Comparison of ENCODE assay signal across 8 mouse cellular contexts in genomic region chr7:127572895-127573471, GRCm38 (mm10). TPM values are rescaled to one million over a fixed set of nuclear protein-coding genes. Genes with fewer than 3 reads are reported as not detected.
A peak's percentile ranks its signal among the peaks of the same experiment; 100 is the strongest.
DNase-seq lines count a peak whose midpoint lies in the region; ATAC-seq and TF ChIP-seq lines count a peak whose summit lies in the region.

Gene Phkg2 (plus strand): TSS chr7:127573340.

- H3K9ac ChIP-seq in forebrain, embryonic 15.5 days (replicated peaks), result peak within 1 kb of the TSS; percentile 90

- ATAC-seq in G1E (ENCODE audit: extremely low read depth, insufficient number of reproducible peaks, low FRiP score, poor library complexity, severe bottlenecking), result peak; percentile 96
- ATAC-seq in forebrain, embryonic 15.5 days (replicated peaks), result peak; percentile 99
- ATAC-seq in neutrophil, adult 5-6 weeks (ENCODE audit: extremely low read depth, insufficient number of reproducible peaks, low FRiP score, poor library complexity, severe bottlenecking), result peak; percentile 97

- H3K9me3 ChIP-seq in G1E (replicated peaks), result no peaks in the 10 kb centered on the region
- H3K9me3 ChIP-seq in forebrain, embryonic 15.5 days, result no peaks in the 10 kb centered on the region

- H3K36me3 ChIP-seq in G1E (replicated peaks), result peaks cover 54% of the 10 kb centered on the region
- H3K36me3 ChIP-seq in forebrain, embryonic 15.5 days, result peaks cover 12% of the 10 kb centered on the region

- under 1% methylated on average over 17 of the region's 17 CpGs for WGBS in forebrain, embryonic 15.5 days
- 0% methylated on average over 17 of the region's 17 CpGs for WGBS in lung, adult 2 months

- peak within 1 kb of the TSS; percentile 85 for H3K4me3 ChIP-seq in G1E (ENCODE audit: low read depth, low read length)
- peak within 1 kb of the TSS; percentile 74 for H3K4me3 ChIP-seq in forebrain, embryonic 15.5 days
- H3K4me3 ChIP-seq in lung, adult 2 months (replicated peaks; ENCODE audit: extremely low read depth, low read depth, low read length), result peak within 1 kb of the TSS; percentile 90

- H3K27ac ChIP-seq in forebrain, embryonic 15.5 days (replicated peaks), result peak within 1 kb of the TSS; percentile 71

- intact Hi-C loops in heart, postnatal 25 days (cut with DNase I), result no loop called here

- TF ChIP-seq CTCF in G1E (IDR thresholded peaks at IDR 0.05; ENCODE audit: low read depth, low read length), result no peak
- no peak for TF ChIP-seq CTCF in lung, adult 2 months (IDR thresholded peaks at IDR 0.05; ENCODE audit: insufficient read depth, low read length)

- peaks cover 23% of the 10 kb centered on the region for H3K4me1 ChIP-seq in G1E (ENCODE audit: insufficient read depth, low read depth, low read length)
- peaks cover 27% of the 10 kb centered on the region for H3K4me1 ChIP-seq in forebrain, embryonic 15.5 days
- peaks cover 8% of the 10 kb centered on the region; the same call in 1 of the 2 replicates for H3K4me1 ChIP-seq in lung, adult 2 months (ENCODE audit: control insufficient read depth, insufficient read depth, low read length)

- peak within 1 kb of the TSS; percentile 93 for H3K4me2 ChIP-seq in forebrain, embryonic 15.5 days (replicated peaks)

- peak; percentile 78; the same call in 1 of the 2 replicates for TF ChIP-seq POLR2A in lung, adult 2 months (IDR thresholded peaks at IDR 0.05; ENCODE audit: borderline replicate concordance, extremely low read depth, low read depth, low read length)

- no peaks in the 10 kb centered on the region for H3K27me3 ChIP-seq in G1E (ENCODE audit: insufficient read depth, low read length)
- no peaks in the 10 kb centered on the region for H3K27me3 ChIP-seq in forebrain, embryonic 15.5 days

- DNase-seq in G1E (ENCODE audit: low spot score), result peak; percentile 99
- DNase-seq in cerebellum, adult 11-12 months, result peak; percentile 96
- DNase-seq in heart, postnatal 25 days (ENCODE audit: low spot score), result peak; percentile 90
- DNase-seq in layer of hippocampus, adult 18-20 months (ENCODE audit: low spot score in 2 of 2), result peak; percentile 92 to 96
- DNase-seq in lung, adult 2 months, result peak; percentile 81
- DNase-seq in thymus, adult 18-20 months, result peak; percentile 85 to 94

RNA-seq across cellular contexts. Expression of gene Phkg2, which starts in this region (rescaled TPM):
- 68.9 and 87.3 TPM in 2 replicates for total RNA-seq in G1E (2014; fragmentation: Nextera tagmentation)
- total RNA-seq in G1E (2017), result 42.3 and 47.8 TPM in 2 replicates
- polyA plus RNA-seq in G1E (2012), result 37.5 and 50.8 TPM in 2 replicates
- polyA plus RNA-seq in forebrain, embryonic 15.5 days (2015; fragmentation: Nextera tagmentation; extraction: Ambion mirVana), result 59.7 and 62.3 TPM in 2 replicates
- 10 to 100 TPM; 15.6 to 18.9 TPM for total RNA-seq in heart, postnatal 25 days (2021)
- total RNA-seq in layer of hippocampus, adult 18-20 months (2021), result 10 to 100 TPM; 76.7 to 80.5 TPM
- 54.9 and 70.9 TPM in 2 replicates for polyA plus RNA-seq in lung, adult 2 months (2012; rRNA removed)
- 74.8 and 88.3 TPM in 2 replicates for total RNA-seq in neutrophil, adult 5-6 weeks (2017)

Comparison
In these comparisons a context has a peak if more than half of its experiments do, and no peak if none do; other contexts are left out.
1. Peak in every context shown above with its lines: DNase-seq, ATAC-seq, H3K4me3 ChIP-seq and H3K27ac ChIP-seq.